Mouse (Mus musculus): ENCODE data around the gene Hus1b.

The Hus1b gene

DNA sequence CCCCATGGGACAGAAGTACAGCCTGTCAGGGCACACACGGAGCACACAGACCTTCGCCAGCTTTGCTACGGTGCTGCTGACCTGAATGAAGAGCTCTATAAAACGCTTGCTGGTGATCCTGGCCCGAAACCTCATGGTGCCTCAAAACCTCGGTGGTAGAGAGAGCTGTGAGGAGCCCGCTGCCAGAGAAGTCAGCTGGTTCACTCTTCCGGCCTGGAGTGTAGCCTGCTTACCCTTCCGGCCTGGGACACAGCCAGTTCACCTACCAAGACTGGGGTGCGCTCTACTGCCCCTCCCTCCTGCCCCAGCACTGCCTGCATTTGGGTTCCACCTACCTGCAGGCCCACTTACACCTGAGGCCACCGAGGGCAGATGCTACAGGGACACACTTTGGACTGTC is at the start of gene Hus1b:
Gene Hus1b (minus strand): TSS at position 220 of the 400 bp plus-strand sequence.
- no peak for DNase-seq

DNA sequence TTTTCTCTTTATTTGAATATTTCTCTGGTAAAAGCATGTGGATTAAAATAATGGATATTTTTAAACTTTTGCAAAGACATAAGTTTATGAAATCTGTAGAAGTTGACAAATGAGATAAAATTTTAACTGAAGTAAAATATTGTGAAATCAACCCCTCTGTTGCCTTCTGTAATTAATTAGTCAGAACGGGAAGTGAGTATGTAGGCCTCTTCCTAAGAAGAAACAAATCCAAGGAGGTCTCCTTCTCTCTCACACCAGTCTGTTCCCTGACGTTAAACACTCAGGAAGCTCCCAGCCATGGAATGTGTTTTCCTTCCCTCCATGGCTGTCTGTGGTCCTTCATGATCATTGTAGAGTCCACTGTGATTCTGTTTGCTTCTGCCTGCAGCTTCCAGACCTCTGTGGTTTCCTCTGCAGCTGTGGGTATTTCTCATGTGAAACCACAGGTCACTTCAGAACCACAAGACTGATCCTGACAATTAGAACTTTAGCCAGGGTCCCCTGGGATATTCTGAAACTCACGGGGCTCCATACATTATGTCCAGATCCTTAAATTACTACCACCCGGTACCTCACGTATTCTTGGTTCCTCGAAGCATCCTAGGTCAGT is 46.8 kb upstream of the Hus1b start:
- DNase-seq = no peak

DNA sequence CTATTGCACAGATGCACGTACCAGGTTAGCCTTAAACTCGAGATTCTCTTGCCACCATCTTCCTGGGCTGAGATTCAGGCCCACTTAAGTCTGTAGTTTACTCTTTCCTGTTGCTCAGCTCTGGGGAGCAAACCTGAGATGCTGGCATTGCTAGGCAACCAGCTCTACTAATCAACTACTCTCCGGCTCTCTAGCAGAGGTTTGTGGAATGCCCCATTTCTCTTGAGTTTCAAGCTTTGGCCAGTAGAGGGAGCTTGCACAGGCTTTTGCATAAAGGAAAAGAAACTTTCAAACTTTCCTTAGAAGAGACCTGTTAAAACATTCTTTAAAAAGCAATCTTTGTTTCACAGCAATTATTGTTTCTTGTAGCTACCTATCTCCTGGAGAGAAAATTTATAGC is 46.3 kb upstream of the Hus1b start:
- DNase-seq = peak; percentile 67

DNA sequence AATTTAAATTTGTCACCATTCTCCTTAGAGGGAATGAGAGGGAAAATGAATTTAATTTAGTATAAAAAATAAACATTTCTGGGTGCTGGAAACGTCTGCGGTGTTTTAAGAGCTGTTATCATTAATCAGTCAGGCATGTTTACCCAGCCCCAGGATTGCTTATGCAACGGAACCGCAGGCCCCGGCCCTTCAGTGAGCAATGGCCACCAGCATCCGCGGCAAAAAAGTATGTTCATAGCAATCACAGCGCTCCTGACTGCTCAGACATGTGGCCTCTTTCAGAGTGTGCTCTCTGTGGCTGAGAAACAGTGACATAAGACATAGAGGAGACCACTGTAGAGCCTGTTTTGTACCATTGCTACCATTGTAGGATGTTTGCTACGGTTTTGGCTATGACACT is 42.7 kb upstream of the Hus1b start:
- no peak for DNase-seq

DNA sequence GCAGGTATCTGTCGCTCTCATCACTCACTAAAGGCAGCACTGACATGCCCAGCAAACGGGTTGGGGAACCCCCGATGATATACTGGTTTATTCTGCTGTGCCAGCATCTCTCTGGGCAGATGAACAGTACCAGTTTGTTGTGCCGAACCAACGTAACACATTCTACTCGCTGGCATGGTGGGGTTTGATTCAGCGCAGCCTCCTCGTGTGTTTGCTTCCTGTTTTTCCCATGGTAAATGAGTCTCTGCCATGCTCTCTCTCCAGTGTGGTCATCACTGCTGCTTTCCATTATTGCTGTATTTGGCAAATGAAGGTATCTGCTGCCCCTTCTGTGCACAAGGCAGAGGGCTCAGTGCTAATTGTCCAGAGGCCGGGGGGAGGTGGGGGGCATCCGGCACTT is 42.2 kb upstream of the Hus1b start:
- DNase-seq = no peak

DNA sequence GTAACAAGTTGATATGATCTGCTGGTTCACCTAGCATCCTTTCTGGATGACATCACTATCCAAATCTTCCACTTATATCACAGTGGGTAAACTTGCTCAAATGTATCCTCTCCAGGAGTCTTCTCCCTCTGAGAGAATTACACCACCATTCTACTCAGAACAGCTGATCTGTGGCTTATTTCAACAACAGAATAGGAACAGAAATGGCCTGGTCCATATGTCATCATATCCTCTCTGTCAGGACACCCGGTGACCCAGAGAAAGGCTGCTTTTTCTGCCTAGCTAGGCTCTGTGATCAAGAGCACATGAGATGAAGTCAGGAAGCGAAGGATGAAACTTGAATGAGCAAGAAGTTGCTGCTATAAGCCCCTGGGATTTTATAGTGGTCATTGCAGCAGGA is 40.1 kb upstream of the Hus1b start:
- DNase-seq = no peak

DNA sequence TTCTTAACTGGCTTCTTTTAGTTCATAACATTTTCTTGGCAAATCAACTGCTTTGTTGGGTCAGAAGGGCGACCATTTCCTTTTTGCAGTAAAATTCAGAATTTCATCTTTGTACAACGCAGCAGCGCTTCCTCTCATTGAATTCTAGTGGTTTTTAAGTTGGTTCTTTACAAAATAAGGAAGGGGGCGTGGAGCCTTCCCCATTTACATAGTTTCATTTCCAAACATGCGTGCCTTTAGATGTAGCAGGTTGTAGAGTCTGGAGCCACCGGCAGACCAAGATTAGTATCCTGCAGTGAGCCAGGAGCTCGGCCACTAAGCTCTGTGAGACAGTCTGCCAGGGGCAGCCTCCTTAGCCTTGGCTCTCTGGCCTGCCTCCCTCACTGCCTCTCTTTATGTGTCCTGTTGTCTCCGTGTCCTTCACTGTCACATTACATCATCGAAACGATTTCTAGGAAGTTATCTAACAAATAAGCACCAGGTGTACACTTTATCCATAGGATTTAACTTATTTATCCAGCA is 39.4 kb upstream of the Hus1b start:
- DNase-seq = peak; percentile 16

DNA sequence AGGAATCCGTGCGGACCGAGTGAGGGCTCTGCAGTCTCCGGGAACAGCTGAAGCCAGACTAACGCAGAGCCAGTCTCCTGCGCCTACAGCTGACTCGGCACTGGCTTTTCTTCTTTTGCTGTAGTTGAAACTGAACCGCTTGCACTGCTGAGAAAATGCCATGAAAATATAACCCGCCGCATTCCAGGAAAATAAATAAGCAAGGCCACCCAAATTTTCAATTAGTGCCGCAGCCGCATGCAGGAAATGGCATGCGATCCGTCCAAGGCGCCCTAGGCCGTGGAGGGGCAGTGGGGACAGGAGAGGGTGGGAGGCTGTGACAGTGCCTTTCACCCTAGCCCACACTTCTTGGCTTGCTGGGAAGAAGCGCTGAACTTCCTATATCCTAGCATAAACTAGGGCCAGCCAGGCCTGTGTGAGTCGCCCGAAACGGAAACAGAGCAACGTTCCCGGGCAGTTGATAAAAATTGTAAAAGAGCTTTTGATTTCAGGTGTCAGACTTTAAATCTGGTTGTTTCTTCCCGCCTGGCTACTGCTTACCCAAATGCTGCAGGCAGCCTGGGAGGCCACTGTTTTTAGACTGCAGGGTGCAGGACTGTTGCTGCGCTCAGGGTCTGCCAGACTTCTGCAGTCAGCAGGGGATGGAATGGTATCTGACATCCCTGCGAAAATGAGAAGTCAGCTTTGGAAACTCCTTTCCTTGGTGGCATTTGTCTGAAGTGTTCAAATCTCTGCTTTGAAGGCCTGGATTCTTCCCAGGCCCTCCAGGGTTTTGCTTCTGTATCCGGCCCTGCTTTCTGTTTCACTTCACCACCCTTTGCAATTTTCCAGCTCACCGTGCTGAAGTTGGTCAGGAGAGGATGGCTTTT is 38.3 kb upstream of the Hus1b start:
- peak; percentile 31 for DNase-seq

DNA sequence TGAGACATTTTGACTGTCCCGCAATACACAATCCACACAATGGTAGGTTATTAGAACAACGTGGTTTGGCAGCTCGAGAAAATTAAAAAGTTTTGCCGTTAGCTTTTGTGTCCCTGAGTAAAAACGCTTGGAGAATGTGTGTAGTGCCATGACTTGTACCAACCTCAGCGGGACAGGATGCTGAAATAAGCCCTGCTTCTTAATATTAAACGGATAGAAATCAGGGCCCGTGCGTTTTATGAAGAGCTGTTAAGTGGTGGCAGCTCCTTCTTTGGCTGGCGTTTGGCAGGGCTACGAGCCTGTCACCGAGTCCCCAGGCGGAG is 37.7 kb upstream of the Hus1b start:
- DNase-seq = no peak

DNA sequence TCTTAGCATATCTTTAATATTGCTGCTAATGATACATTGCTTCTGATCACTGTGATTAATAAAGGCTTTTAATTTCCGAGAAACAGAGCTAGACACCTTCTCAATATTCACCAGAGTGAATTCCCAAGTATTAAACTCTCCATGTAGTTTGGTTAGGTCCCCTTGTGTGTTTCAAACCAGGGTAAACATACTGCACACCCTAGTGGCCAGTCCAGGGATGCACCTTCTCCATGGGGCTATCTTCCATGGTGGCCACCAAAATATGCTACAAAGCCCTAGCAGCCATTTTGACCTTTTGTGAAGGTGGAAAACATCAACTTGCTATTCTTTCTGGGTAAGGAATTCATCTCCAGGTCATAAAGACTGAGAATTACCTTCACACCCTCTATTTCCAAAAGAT is 34.1 kb upstream of the Hus1b start:
- DNase-seq = peak; percentile 62

DNA sequence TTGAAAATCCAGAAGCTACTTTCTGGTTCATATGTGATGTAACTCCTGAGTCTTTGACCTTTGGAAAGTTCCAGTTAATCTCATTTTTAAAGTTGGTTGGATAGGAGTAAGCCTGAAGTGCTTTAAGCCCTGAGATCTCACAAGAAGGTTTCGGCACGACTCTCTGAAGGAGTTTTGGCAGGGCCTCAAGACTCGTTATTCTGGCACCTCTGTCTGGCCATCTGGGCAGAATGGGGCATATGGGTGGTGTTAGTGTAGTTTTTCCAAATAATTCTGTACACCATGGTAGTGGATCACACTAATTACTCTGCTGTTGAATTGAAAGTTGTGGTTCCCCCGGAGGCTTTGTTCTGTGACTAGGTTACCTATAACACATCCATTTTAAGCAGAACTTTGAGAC is 30.7 kb upstream of the Hus1b start:
- no peak for DNase-seq

DNA sequence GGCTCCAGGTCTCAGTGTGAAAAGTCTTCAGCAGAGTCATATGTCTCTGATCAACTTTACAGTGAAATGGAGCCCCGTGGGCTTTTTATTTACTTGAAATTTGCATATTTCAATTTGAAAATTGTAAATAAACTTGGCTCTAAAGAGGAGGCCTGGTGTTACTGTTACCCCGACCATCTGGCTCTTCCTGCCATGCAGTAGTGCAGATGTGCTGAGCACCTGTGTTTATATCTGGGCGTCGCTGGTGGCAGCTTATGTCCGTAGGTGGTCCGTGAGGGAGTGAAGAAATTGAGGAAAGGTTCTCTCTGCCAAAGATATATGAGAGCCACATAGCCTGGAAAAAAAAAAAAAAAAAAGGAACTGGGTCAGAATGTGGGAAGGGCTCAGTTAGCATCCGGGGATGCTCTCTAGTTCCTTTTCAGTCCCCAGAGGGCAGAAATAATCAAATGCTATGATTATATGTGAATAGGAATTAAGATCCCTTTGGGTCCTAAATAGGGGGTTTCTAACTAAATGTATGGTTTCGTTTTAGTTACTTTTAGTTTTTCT is 29.1 kb upstream of the Hus1b start:
- no peak for DNase-seq

DNA sequence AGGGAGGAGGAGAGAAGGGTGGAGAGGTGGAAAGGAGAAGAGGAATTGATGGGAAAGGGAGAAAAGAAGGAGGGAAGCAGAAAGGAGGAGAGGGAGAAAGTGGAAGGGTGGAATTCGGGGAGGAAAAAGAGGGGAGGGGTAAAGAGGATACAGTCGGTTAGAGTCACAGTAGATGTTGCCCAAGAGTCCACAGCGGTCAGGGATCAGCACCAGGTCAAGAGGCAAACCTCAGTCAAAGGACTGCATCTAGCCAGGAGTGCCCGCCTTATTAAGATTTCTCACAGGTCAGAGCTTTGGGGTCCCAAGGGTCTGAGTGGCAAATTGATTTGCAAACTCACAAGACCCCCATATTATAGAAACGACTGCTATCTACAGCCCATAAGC is 26.7 kb upstream of the Hus1b start:
- DNase-seq = no peak

DNA sequence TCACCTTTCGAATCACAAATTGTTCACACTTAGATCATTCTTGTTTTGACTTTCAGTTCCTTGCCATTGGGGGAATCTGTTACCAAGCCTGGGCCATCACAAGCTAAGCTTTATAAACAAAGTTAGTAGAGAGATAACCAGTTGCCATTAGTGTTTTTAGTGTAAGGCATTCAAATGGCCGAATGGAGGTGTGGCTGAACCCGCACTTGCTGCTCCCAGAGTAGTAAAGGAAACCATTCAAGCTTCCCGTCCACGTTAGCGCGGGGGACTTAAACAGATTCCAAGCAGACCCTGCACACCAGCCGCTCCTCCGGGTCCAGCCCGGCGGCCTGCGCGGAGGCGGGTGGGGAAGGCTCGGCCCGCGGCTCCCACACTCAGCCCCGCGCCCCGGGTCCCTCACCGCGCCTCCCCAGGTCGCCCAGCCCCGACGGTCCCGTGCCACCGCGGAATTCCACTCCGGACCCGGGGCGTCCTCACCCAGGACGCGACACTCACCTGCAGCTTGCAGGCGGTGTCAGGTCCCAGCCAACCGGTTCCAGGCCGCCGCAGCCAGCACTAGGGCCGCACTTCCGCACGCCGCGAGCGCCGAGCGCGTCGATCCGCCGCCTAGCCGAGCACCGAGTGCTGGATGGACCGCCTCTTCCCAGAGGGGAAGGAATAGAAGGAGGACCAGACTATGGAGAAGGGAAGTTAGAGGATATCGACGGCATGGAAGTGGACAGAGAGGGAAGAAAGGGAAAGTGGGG is 26.1 kb upstream of the Hus1b start, which contains the start of the genes Exoc2 and Gm5447:
Gene Exoc2 (minus strand): TSS at position 593 of the 746 bp plus-strand sequence.
Gene Gm5447 (plus strand): TSS at position 704 of the 746 bp plus-strand sequence.
- peak; percentile 84 for DNase-seq

DNA sequence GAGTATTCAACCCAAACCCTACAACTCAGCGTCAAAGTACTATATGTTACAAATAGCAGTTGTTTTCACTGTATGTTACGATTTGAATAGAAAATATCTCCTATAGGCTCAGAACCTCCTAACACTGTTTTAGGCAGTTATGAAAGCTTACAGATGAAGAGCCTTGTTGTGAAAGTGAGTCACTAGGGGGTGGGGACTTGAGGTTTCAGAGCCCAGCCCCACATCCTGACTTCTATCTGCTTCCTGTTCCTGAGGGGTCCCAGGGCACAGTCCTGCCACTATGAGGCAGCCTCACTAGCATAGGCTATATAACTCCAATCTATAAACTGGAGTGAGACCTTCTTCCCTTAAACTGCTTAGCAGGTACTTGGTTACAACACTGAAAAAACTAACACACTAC is 24.5 kb upstream of the Hus1b start:
- DNase-seq = peak; percentile 7

DNA sequence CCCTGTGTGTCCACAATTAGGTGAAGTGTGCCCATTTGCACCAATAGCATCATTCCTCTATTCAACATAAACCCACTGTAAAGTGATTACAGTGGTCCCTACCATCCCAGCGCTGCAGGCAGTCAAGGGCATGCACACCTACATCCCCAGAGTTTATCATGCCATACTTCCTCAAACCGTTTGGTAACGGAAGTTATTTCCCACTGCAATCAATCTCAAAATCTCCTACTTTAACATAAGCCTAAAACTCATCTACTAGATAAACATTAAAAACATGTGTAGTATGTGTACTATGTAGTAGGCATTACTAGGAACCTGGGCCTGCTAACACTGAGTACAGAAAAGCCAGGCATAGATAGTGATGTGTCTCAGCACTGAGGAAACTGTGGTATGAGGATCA is 23.5 kb upstream of the Hus1b start:
- DNase-seq = no peak

DNA sequence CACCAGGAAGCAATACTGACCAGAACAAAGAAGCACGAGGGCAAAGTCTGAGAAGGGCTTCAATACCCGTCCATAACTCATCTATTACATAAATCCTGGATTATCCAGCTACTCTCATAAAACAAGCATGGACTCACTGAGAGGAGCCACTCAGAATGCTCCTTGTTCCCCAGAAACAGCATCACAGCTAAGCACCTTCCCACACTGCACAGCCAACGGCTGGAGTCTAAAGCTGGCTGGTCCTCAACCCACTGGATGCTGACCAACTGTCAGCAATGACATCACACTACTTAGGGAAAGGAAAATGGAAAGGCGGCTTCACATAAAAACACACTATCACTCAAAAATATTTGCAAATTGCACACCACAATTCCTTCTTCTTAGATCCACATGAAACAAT is 20.8 kb upstream of the Hus1b start:
- DNase-seq = peak; percentile 25

DNA sequence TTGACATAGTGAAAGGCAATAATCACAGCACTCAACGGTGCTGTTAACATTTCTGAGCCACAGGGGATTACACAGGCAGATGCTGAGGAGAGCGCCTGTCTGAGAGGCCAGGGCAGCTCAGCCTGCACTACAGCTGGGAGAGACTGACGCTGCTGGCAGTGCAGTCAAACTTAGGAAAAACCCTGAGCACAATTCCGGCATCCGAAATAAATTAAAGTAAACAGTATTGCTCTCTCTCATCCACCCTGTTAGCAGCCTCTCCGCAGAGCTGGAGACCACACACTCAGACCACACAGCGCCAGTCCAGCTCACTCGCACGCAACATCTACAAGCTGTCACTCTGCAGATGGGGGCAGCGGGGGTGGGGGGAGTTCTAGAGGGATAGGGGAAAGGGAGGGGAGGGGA is 18.9 kb upstream of the Hus1b start:
- DNase-seq = no peak

DNA sequence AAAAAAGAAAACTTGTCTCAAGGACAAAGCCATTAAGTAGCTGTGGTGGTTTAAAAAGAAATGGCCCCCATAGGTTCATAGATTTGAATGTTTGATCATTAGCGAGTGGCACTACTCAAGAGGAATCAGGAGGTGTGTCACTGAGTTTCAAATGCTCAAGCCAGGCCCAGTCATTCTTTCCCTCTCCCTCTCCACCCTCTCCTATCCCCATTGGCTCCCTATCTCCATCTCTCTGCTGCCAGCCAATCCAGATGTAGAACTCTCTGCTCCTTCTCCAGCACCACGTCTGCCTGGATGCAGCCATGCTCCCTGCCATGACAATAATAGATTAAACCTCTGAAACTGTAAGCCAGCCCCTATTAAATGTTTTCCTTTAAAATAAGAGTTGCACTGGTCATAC is 14.4 kb upstream of the Hus1b start:
- no peak for DNase-seq

DNA sequence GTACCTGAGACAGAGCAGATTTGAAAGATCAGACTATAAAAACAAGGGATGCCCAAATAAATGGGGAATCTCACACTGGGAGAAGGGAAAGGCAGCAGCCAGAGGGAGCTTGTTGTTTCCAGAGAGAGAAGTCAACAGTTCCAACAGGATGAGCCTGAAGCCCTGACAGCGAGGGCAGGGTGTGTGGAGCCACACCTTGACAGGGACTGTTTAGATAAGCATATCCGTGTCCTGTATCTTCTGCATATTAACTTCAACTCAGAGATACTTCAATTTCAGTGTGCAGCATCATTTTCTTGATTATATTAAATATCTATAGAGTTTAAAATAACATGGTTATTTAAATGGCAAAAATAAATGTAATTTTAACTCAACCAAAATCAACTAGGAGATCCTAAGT is 13.2 kb upstream of the Hus1b start:
- DNase-seq = no peak

DNA sequence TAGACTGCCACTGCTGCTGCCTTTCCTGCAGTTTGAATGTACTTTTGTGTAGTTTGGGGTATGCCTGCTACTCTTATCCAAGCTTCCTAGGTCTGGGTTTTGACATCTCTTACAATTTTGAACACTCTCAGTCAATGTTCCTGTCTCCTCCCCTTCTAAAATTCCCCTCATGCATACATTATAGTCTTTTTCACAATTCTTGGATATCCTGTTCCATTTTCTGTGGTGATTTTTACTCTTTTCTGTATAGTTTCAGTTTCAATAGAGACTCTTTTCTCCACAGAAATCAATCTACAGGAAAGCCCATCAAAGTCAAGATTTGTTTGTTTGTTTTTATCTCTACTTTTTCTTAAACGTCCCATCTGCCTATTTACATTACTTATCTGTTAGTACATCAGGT is 6.0 kb upstream of the Hus1b start:
- no peak for DNase-seq

DNA sequence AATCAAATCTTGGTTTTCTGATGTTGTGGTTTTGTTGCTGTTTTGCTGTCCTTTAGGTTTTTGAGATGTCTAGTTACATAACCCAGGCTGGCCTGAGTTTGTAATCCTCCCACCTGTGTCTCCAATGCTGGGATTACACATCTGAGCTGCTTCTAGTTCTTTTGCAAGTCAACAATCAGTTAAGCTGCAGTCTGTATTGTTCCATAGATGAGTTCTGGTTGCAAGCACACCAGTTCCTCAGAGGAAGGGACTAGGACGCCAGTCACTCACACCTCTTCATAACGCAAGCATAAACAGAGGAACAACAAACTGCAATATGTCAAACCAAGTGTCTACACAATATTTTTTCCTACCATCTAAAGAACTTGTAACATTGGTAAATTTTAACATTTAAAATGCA is 4.5 kb upstream of the Hus1b start:
- DNase-seq = no peak

DNA sequence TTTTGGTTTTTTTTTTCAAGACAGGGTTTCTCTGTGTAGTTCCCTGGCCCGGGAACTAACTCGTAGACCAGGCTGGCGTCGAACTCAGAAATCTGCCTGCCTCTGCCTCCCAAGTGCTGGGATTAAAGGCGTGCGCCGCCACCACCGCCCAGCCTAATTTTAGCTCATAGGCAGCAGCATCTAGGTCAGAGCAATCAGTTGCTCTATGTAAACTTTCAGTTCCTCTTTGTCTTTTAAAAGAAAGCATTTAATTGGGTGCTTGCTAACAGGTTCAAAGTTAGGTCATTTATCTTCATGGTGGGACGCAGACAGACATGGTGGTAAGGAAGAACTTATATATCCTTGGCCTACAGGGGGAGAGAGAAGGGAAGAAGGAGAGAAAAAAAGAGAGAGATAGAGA is 1.6 kb upstream of the Hus1b start:
- no peak for DNase-seq

All from kidney, adult 9 months (tissue).